Mouse (Mus musculus): ENCODE results near the gene Slc25a29. TPM values are rescaled to one million over a fixed set of nuclear protein-coding genes. Genes with fewer than 3 reads are reported as not detected.
A peak's percentile ranks its signal among the peaks of the same experiment; 100 is the strongest.

Slc25a29 gene
- total and polyA plus RNA-seq, 2 experiments from 2014 or later: 3.0 to 4.4 TPM

DNA sequence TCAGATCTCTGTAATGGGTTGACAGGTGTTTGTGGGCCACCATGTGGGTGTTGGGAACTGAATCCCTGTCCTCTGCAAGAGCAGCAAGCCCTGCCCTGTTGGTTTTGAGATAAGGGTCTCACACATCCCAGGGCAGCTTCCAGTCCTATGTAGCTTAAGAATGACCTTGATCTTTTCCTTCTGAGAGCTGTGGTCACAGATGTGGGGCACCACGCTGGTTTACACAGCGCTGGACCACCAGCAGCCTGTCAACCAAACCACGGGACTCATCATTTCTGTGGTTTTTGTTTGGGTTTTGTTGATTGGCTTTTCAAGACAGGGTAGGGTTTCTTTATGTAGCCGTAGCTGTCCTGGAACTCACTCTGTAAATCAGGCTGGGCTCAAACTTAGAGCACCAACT is 50.5 kb downstream of the Slc25a29 start:
- Histone ChIP-seq H3K4me1 (ENCODE audit: control insufficient read depth, insufficient read depth) (no peaks in the 10 kb centered on the region), H3K9ac (replicated peaks; ENCODE audit: low read depth, low read length) (no peak overlapping the region), H3K27me3 (ENCODE audit: control insufficient read depth, insufficient read depth, low read length) (no peaks in the 10 kb centered on the region), H3K4me3 (ENCODE audit: low read depth, low read length) (no peak overlapping the region), H3K36me3 (replicated peaks; ENCODE audit: control insufficient read depth, insufficient read depth, low read length) (no peaks in the 10 kb centered on the region; the same call in 1 of the 2 replicates), H3K9me3 (replicated peaks; ENCODE audit: control insufficient read depth, low read length) (no peaks in the 10 kb centered on the region), H3K27ac (ENCODE audit: low read depth) (no peak overlapping the region), H3K4me2 (ENCODE audit: low read depth, low read length) (no peak overlapping the region)
- DNase-seq (ENCODE audit: low spot score) (no peak), ATAC-seq (ENCODE audit: insufficient read depth, low read depth) (no peak)
- 88% methylated on average over 4 of the region's 4 CpGs for WGBS
- TF ChIP-seq CTCF (IDR thresholded peaks at IDR 0.05; ENCODE audit: low read depth) (no peak), EP300 (IDR thresholded peaks at IDR 0.05; ENCODE audit: low read depth) (no peak)

DNA sequence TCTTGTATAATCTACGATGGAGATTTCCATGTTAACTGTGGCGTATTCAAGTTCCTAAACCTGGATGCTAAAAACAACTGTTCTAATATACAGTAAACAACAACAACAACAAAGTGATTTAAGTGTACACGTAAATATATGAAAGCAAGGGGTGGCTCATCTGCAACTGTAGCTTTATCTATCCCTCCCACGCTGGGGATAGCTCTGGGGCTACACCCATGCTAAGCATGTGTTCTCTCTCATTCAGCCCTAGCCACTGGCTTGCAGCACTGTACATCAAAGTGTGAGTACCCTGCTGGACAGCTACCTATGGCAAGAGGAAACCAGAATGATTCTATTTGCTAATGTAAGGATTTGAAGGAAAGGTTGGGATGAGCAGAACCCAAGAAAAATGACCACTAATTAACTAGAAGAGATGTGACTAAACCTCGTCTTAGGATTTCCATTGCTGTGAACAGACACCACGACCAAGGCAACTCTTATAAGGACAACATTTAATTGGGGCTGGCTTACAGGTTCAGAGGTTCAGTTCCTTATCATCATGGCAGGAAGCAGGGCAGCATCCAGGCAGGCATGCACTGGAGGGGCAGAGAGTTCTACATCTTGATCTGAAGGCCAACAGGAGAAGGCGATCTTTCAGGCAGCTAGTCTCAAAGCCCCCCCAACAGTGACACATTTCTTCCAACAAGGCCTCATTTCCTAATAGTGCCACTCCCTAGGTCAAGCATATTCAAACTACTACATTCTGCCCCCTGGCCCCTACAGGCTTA is 55.4 kb downstream of the Slc25a29 start:
- no peaks in the 10 kb centered on the region for H3K27me3 ChIP-seq (ENCODE audit: control insufficient read depth, insufficient read depth, low read length)
- H3K9me3 ChIP-seq (replicated peaks; ENCODE audit: control insufficient read depth, low read length): peaks cover 18% of the 10 kb centered on the region; the same call in 1 of the 2 replicates
- TF ChIP-seq CTCF (IDR thresholded peaks at IDR 0.05; ENCODE audit: low read depth) (no peak), EP300 (IDR thresholded peaks at IDR 0.05; ENCODE audit: low read depth) (no peak)
- peaks cover 6% of the 10 kb centered on the region; the same call in 1 of the 2 replicates for H3K36me3 ChIP-seq (replicated peaks; ENCODE audit: control insufficient read depth, insufficient read depth, low read length)
- H3K4me1 ChIP-seq (ENCODE audit: control insufficient read depth, insufficient read depth): no peaks in the 10 kb centered on the region
- H3K4me3 ChIP-seq (ENCODE audit: low read depth, low read length): no peak overlapping the region
- H3K9ac ChIP-seq (replicated peaks; ENCODE audit: low read depth, low read length): no peak overlapping the region
- no peak overlapping the region for H3K27ac ChIP-seq (ENCODE audit: low read depth)
- no peak overlapping the region for H3K4me2 ChIP-seq (ENCODE audit: low read depth, low read length)
- ATAC-seq (ENCODE audit: insufficient read depth, low read depth) (no peak), DNase-seq (ENCODE audit: low spot score) (no peak)
- WGBS: 91% methylated on average over 7 of the region's 7 CpGs

MicroRNAs within 50 kb of the gene (microRNA counts, 519-probe panel; counts per million panel counts)
- microRNA mmu-miR-345-3p (not detected), microRNA mmu-miR-345-5p (3,711 counts per million, percentile 45 among the panel's probes with 10 or more counts)

Small RNAs within 50 kb of the gene (microRNA-seq; reads per million reads assigned to microRNA genes)
- gene Mir345: 114 reads per million, percentile 58 among the genes with 10 or more reads in this experiment

Other genes starting within 250 kb of the Slc25a29 start
- 2.3 TPM in 1 of 2 replicates, not detected in the other for gene Degs2, start 133.6 kb downstream of the Slc25a29 start, total RNA-seq (2014; rRNA removed; ENCODE audit: low replicate concordance)
- gene Degs2, start 133.6 kb downstream of the Slc25a29 start, polyA plus RNA-seq (2015; fragmentation: Nextera tagmentation; extraction: Ambion mirVana): 0.12 and 0.38 TPM in 2 replicates
- gene Yy1, start 42.9 kb downstream of the Slc25a29 start, total RNA-seq (2014; rRNA removed; ENCODE audit: low replicate concordance): 21.5 and 32.7 TPM in 2 replicates
- gene Yy1, start 42.9 kb downstream of the Slc25a29 start, polyA plus RNA-seq (2015; fragmentation: Nextera tagmentation; extraction: Ambion mirVana): 7.1 and 7.6 TPM in 2 replicates
- 11.3 and 15.3 TPM in 2 replicates for gene Slc25a47, start 163 bp upstream of the Slc25a29 start, total RNA-seq (2014; rRNA removed; ENCODE audit: low replicate concordance)
- 4.4 and 5.9 TPM in 2 replicates for gene Slc25a47, start 163 bp upstream of the Slc25a29 start, polyA plus RNA-seq (2015; fragmentation: Nextera tagmentation; extraction: Ambion mirVana)
- gene Wdr25, start 57.7 kb upstream of the Slc25a29 start, total RNA-seq (2014; rRNA removed; ENCODE audit: low replicate concordance): 3.5 and 12.9 TPM in 2 replicates
- gene Wdr25, start 57.7 kb upstream of the Slc25a29 start, polyA plus RNA-seq (2015; fragmentation: Nextera tagmentation; extraction: Ambion mirVana): 3.9 and 5.3 TPM in 2 replicates
- gene Wars, start 58.3 kb upstream of the Slc25a29 start, total RNA-seq (2014; rRNA removed; ENCODE audit: low replicate concordance): 52.4 and 80.1 TPM in 2 replicates
- 39.4 and 43.0 TPM in 2 replicates for gene Wars, start 58.3 kb upstream of the Slc25a29 start, polyA plus RNA-seq (2015; fragmentation: Nextera tagmentation; extraction: Ambion mirVana)
- 1.6 TPM in 1 of 2 replicates, not detected in the other for gene Begain, start 232.3 kb upstream of the Slc25a29 start, total RNA-seq (2014; rRNA removed; ENCODE audit: low replicate concordance)
- 0.33 and 0.38 TPM in 2 replicates for gene Begain, start 232.3 kb upstream of the Slc25a29 start, polyA plus RNA-seq (2015; fragmentation: Nextera tagmentation; extraction: Ambion mirVana)